Mouse (Mus musculus): ENCODE results near the gene Wdfy2.
A peak's percentile ranks its signal among the peaks of the same experiment; 100 is the strongest.

The Wdfy2 gene

DNA sequence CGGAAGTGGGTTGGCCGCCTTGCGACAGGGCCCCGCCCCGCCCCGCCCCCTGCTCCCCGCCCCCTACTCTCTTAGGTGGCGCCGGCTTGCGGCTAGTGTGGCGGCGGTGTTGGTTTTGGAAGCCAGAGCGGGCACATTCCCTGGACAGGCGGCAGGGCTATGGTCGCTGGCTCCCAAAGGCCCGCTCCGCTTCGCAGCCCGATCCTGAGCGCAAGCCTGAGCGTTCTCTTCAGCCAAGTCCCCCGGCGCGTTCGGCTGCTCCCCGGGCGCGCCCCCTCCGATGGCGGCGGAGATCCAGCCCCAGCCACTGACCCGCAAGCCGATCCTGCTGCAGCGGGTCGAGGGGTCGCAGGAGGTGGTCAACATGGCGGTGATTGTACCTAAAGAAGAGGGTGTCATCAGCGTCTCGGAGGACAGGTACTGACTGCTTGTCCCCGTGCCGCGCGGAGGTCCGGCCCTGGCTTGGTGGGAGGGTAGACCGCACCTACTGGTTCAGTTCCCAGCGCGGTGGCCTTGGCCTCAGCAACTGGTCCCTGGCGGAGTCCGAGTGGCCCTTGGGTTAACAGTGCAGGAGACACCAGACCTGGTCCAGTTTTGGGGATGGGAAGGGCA lies at the start of gene Wdfy2:
Gene Wdfy2 (plus strand): TSS at position 38 of the 612 bp plus-strand sequence.
- no peak for DNase-seq

DNA sequence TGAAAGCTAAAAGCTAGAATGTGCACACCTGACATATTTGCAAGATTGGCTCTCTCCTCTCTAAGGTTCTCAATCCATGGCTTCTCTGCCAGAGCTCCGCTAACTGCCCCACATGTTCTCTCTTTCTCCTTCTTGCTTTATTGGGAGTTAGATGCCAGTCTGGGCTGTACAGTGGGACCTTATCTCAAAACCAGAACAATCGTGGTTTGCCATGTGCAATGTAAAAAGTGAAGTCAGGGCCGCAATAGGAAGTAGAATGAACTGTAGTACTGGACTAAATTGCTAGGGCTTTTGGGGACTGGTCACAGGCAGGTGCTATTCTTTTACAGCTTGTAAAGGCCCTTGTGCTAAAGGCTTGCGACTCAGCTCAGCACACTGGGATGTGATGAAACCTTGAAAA lies 48.2 kb upstream of the Wdfy2 start:
- no peak for DNase-seq

DNA sequence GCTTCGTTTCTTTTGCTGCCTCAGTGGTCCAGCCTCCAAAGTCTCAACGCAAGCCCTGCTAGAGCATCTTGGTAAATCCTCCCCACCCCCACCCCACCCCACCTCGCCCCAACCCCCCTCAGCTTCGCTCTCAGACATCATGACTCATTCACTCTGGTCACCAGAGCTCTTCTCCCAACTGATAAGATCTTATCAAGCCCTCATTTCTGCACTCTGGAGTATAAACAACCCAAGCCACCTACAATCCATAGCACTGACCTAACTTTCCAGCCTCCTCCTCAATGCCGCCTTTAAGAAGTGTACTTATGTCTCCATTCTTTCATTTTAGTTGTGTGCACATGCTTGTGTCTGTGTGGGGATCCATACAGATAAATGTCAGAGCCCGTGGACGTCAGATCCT lies 41.8 kb upstream of the Wdfy2 start:
- no peak for DNase-seq

DNA sequence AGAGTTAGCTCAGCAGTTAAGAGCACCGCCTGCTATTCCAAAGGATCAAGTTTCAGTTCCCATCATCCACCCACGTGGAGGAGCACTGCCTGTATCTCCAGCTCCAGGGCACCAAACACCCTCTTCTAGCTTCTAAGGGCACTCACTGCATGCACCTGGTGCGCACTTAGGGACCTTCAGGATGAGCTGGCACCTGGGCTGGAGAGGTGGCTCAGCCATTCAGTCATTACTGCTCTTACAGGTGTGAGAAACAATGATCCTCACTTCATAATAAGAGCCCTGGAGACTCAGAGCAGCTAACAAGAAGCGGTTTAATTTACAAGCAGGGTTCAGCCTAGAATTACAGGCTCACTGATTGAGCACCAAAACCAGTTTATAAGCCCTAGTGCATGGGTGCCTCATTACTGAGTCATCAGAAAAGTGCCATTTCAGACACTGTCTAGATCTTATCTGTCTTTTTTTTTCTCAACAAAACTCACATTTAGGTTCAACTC lies 38.8 kb upstream of the Wdfy2 start:
- no peak for DNase-seq

DNA sequence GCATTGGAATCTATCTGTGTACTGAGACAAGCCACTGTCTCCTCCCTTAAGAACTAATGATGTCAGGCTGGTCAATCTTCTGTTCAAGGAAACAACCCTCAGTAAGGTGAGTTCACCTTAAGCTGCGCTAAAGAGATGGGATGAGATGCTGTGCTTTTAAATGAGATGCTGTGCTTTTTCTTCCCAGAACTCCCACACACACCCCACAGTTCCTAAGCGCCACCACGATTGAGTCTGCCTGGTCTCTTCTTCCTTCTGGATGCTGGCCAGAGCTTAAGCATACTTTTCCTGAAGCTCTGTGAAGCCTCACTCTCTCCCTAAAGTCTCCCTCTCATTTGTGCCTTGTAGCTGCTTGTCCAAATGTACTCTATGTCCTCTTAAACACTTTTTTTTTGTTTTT lies 36.7 kb upstream of the Wdfy2 start:
- no peak for DNase-seq

DNA sequence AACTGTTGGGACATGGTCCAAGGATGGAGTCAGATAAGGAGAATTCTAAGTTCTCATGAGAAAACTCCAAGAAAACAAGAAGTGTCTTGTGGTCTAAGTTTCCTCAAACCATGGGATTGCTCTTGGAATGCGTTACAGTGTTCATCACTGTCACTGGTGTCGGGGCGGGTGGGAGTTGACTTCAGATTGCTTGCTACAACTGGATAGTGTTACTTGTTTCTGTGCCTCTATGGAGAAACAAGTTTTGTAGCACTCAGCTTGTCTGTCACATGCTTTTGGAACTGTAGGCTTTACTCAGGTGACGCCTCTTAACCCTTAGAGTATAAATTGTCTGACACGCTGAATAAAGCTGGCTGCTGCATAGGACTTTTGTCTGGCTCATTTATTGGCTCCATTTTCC lies 34.3 kb upstream of the Wdfy2 start:
- DNase-seq = no peak

DNA sequence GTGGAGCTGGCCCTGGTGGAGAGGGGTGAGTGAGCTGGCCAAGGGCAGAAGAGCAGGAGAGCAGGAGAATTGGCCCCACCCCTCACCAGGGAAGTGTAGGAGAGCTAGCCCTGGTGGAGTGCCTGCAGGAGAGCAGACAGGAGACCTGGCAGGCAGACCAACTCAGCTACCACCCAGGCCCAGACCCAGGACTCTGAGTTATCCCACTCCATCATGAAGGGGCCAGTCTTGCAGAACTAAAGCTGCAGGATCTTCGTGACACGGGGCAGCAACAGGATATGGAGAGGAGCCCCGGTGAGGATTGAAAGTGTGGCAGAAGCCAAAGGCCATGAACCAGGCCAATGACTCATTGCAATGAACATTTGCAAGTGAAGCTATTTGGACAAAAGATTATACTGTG lies 30.6 kb upstream of the Wdfy2 start:
- no peak for DNase-seq

DNA sequence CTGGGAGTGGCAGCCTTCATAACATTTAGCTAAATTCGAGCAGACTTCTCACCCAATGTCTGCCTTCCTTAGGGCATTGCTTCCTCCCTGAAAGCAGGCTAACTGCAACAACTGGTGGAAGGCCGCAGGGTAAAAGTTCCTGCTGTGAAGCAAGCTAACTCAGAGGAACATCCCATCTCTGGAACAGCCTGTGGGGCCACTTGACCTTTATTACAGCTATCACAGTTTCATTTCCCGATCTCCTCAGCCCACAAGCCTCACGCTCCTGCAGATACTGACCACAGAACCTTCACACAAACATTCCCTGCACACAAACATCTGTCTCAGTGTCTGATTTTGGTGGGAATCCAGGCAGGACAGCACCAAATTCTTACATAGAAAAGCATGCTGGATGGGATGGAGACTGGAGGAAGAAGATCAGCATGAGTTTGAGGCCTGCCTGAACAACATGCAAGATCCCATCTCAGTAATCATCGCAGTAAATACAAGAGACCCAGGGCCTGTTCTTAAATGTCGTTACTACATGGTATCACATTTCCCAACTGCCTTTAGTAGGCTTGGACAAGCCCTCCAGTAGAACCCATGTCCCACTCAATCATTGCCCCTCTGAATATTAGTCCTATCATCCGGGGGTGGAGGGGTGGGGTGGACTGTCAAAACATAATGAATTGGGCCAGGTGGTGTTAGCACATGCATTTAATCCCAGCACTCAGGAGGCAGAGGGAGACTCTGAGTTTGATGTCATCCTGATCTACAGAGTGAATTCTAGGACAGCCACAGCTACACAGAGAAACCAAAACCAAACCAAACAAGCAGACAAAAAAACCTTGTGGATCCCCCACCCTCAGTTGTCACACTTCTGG lies 28.6 kb upstream of the Wdfy2 start:
- DNase-seq = no peak

GRCm38 (mm10) chr14:62812765-62813164 lies 24.7 kb upstream of the Wdfy2 start:
- DNase-seq = no peak

DNA sequence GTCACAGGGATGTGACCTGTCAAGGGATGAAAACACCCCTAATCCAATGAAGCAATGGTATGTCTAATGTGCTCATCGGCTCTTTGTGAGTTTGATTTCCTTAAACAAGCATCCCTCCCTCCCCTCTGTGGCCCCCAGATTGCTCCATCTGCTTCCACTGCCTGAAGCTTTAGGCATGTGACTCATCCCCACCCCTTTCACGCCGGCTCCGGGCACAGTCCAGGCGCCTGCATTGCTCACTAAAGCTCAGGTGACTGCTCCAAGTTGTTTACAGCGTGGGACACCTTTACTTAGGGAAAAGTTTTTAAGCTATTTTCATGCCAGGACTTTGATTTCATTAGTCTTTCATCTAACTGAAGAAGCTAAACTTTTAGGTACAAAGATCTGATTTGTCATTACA lies 22.9 kb upstream of the Wdfy2 start:
- no peak for DNase-seq

DNA sequence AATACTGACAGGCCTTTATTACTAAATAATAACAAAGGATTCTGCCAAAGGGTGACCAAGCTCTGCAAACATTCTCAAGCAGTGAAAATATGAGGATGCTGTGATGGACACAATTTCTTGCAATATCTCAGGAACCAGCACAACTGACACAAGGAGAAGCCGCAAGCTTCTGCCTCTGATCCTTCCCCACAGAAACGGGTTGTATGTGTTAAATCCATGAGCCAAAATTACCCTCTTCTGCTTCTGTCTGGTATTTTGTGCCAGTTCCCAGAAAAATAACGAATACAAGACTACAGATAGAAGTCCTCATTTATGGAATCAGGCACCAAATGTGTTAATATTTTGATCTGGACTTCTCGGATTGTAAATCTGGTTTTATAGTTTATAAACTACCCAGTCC lies 20.7 kb upstream of the Wdfy2 start:
- DNase-seq = no peak

DNA sequence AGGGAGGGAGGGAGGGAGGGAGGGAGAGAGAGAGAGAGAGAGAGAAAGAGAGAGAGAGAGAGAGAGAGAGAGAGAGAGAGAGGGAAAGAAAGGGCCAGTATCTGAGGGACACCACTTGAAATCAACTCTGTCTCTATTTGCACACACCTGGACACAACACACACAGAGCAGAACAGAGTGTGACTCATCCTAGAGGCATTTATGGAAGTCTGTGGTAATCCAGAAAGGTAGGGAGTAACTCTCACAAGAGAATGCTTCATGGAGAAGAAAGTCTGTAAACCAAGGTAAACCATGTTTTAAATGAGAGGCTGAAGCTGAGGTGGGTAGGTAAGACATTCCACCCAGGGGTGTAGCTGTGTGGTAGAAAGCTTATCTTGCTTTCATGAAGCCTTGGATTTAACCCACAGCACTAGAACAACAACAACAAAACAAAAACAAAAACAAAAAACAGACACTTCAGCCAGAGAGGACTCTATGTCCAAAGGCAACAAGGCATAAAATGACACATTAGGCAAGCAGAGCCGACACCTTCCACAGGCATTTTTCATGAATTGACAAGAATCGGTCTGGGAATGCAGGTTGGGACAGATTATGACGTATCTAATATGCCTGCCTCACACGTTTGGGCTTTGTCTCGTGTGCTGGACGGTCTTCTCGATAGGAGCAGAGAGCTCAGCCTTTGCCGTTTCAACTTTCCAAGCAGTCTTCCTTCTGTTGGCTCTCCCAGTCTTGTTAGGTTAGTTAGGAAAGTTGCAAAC lies 11.7 kb upstream of the Wdfy2 start:
- DNase-seq = no peak

- no peak for DNase-seq
Measured at GRCm38 (mm10) chr14:62829291-62829690, 8.2 kb upstream of the Wdfy2 start.

- DNase-seq = no peak
Measured at GRCm38 (mm10) chr14:62831691-62832275, 5.7 kb upstream of the Wdfy2 start.

- DNase-seq = no peak
Measured at GRCm38 (mm10) chr14:62833036-62833435, 4.4 kb upstream of the Wdfy2 start.

- no peak for DNase-seq
Measured at GRCm38 (mm10) chr14:62833541-62833940, 3.9 kb upstream of the Wdfy2 start.

GRCm38 (mm10) chr14:62835737-62836136 lies 1.7 kb upstream of the Wdfy2 start:
- DNase-seq = peak; percentile 17

- peak; percentile 100 for DNase-seq
Measured at GRCm38 (mm10) chr14:62836926-62837640, 395 bp upstream of the Wdfy2 start.

GRCm38 (mm10) chr14:62838336-62838735 lies 858 bp downstream of the Wdfy2 start:
- no peak for DNase-seq

DNA sequence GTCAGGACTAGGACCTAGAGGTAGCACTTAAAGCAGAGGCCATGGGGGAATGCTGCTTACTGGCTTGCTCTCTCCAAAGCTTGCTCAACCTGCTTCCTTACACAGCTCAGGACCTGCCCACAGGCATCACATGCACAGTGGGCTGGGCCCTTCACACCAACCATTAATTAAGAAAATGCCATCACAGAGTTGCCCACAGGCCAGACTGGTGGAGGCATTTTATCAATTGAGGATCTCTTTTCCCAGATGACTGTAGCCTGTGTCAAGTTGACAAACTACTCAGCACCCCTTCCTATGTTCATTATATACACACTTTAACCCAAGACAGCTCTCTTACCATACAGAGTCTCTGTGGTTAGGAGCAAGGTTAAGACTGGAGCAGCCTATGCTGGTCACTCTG lies 4.2 kb downstream of the Wdfy2 start:
- no peak for DNase-seq

DNA sequence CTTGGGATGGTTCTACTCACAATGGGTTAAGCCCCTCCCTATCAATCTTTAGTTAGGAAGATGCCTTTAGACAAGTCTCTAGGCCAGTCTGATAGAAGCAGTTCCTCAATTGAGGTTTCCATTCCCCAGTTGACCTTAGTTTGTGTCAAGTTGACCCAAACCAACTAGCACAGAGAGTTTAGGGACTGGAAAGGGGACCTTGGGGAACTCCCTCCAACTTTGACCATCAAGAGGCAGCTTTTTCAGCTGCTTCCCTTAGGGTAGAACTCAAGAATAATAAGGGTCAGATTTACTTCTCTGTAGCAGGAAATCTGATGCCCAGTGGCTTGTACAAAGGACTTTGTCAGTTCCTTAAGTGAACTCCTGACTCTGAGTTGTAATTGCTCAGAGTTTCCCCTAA lies 5.0 kb downstream of the Wdfy2 start:
- DNase-seq = no peak

DNA sequence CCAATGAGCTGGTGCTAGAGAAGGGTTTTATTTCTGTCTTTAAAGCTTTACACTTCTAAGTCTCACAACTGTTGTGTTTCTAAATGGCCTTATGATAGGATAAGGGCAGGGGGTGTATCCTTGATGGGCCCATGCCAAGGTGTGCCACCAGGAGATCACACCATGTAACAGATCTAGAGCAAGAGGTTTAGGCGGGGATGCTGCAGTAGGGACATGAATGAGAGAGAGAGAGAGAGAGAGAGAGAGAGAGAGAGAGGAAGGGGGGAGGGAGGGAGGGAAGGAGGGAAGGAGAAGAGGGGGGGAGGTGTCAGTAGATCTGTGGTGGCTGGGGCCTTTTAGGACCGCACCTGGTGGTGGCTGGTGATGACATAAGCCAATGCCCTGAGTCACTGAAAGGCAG lies 5.5 kb downstream of the Wdfy2 start:
- peak; percentile 14 for DNase-seq

- no peak for DNase-seq
Measured at GRCm38 (mm10) chr14:62844226-62844625, 6.7 kb downstream of the Wdfy2 start.

All from cerebellum, adult 9-11 months (tissue).